Mouse (Mus musculus) gonadal fat pad, adult 2 months (tissue): ENCODE data around the gene Ago3. TPM values are rescaled to one million over a fixed set of nuclear protein-coding genes. Genes with fewer than 3 reads are reported as not detected.

Experiments used
- polyA plus RNA-seq: library from polyadenylated mRNA; depleted of rRNA; stranded (reverse); fragments of >200 nt; gene quantifications from 2 replicates; pipeline ENCODE4 v1.2.3, GENCODE M21; 2012; rRNA removed

Gene Ago3
- polyA plus RNA-seq, 1 experiment, result 9.0 TPM

Other genes starting within 250 kb of the Ago3 start
- gene Thrap3, start 226.8 kb downstream of the Ago3 start, polyA plus RNA-seq, result 50.6 and 59.9 TPM in 2 replicates
- 52.8 and 57.0 TPM in 2 replicates for gene Map7d1, start 173.2 kb downstream of the Ago3 start, polyA plus RNA-seq
- gene Trappc3, start 167.2 kb downstream of the Ago3 start, polyA plus RNA-seq, result 59.6 and 72.8 TPM in 2 replicates
- gene Col8a2, start 142.8 kb downstream of the Ago3 start, polyA plus RNA-seq, result 5.0 and 6.0 TPM in 2 replicates
- 34.5 and 38.0 TPM in 2 replicates for gene Adprhl2, start 107.9 kb downstream of the Ago3 start, polyA plus RNA-seq
- gene Tekt2, start 103.9 kb downstream of the Ago3 start, polyA plus RNA-seq, result 5.7 and 8.0 TPM in 2 replicates
- 15.4 and 20.8 TPM in 2 replicates for gene Ago1, start 39.0 kb upstream of the Ago3 start, polyA plus RNA-seq
- gene Ago4, start 103.9 kb upstream of the Ago3 start, polyA plus RNA-seq, result 1.5 and 1.6 TPM in 2 replicates
- 0.24 and 0.47 TPM in 2 replicates for gene Clspn, start 127.4 kb upstream of the Ago3 start, polyA plus RNA-seq
- 20.4 and 21.3 TPM in 2 replicates for gene 5730409E04Rik, start 180.3 kb upstream of the Ago3 start, polyA plus RNA-seq
- gene Psmb2, start 248.1 kb upstream of the Ago3 start, polyA plus RNA-seq, result 211 and 258 TPM in 2 replicates